Mouse (Mus musculus): ENCODE data around the gene Cacna1h.

DNA sequence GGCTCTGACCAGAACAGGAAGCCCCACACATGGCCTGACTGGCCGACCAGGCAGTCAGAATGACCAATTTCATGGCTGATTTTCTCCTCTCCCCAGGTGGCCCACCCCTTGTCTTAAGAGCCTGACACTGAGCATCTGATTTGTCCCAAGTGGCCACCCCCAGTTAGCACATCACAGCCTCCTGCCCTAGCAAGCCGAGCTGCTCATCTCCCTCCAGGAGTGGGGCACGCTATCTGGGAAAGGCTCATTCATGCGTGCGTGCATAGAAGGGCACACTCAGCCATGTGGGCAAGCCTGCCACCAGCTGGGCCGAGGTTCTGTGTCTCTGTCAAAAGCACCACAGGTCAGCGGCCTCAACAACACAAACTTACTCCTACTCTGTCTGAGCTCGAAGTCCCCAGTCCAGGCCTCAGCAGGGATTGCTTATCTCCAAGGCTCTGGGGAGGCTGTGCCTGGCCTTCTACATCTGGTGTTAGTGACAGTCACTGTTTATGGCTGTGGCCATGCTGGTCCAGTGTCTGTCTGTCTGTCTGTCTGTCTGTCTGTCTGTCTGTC lies 9.0 kb downstream of the Cacna1h start:
- TF ChIP-seq CTCF (IDR thresholded peaks at IDR 0.05; ENCODE audit: low read depth, low read length) (no peak), EP300 (IDR thresholded peaks at IDR 0.05; ENCODE audit: insufficient read depth, low read depth, low read length) (no peak)

All from ES-Bruce4 (cell line).